Mouse (Mus musculus) ES-CJ7 (cell line): ENCODE results near the gene Mrpl10.

Experiments
- DNase-seq: peaks from one replicate; pipeline ENCODE4 v3.0.0; 2011; ENCODE audit warnings: low read depth, low spot score

The Mrpl10 gene

GRCm38 (mm10) chr11:97066656-97067360, 25.4 kb downstream of the Mrpl10 start:
- DNase-seq: peak; percentile 91

DNA sequence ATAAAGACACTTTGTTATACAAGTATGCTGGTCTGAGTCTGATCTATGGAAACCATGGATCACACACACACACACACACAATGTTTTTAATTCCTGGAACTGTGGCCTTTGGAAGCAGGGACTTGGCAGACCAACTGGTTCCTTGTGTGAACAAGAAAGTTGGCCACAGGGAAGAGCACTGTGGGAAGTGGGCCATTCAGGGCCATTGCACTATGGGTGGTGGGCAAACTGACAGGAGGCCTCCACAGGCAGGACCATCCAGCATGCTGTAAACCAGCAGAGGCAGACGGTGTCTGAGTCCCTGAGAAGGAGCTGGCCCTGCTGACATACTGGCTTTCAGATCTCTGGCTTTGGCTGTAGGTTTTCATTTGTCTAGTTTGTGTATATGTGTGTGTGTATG, 28.0 kb downstream of the Mrpl10 start:
- DNase-seq: no peak

GRCm38 (mm10) chr11:97069770-97070169, 28.4 kb downstream of the Mrpl10 start:
- no peak for DNase-seq

DNA sequence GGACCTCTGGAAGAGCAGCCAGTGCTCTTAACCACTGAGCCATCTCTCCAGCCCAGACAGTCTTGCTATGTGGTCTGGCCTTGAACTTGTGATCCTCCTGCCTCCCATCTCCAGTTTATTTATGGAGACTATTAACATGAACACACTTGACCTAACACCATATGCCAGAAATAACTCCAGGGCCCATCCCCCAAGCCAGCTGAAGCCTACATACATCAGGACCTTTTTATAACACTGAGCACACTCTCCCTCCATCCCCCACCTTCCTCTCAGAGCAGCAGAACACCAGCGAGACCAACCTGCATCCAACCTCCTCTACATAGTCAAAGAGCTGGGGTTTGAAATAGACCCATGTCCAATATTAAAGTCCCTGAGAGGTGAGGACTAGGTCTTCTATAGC, 29.8 kb downstream of the Mrpl10 start:
- no peak for DNase-seq

DNA sequence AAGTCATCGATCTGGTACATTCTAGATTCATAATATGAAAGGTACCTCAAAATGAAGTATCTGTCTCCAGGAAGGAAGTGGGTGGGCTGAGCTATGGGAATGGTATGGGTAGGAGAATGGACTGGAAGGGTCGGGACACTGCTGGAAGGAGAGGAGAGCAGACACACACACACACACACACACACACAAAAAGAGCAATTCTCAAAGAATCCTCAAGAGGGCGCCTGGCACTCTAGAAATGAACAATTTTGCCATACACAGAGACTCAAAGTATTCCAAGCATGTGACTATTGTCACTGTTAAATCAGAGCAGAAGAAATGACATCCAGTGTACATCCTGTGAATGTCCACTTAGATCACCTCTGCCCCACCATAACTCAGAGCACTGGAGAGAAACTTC, 31.2 kb downstream of the Mrpl10 start:
- DNase-seq: peak; percentile 71

DNA sequence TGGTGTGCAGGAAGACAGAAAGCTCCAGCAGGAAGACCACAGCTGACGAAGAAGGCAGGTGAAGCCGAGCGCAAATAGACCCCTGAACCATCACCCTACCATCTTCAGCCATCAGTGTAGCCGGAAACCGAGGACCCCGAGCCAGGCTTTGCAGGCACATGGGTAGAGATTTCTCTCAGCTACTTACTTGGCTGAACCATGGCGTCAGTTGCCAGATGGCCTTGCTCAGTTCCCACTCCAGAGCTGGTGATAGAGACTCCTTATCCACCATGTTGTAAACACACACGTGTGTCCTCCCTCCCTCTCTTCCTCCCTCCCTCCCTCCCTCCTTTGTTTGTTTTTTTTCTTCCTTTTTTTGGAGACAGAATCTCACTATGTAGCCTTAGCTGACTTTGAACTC, 32.9 kb downstream of the Mrpl10 start:
- no peak for DNase-seq

DNA sequence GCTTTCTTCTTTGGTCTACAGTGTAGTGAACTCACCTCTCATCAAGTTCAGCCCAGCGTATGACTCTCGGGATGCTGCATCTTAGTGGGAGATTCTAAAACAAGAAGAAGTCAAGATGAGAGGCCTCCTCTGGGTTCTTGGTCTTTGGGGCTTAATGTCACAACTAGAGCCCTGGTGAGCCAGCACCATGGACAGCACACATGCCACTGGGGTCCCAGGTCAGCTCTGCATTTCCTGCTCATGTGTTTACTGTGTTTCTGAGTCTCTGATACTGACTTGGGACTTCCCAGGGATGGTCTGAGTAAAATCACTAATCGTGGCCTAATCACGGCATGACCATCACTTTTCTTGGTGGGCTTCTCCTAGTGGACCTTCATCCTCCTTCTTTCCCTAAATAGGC, 37.4 kb downstream of the Mrpl10 start:
- DNase-seq: peak; percentile 64

- no peak for DNase-seq
Measured at GRCm38 (mm10) chr11:97080291-97080690, 38.9 kb downstream of the Mrpl10 start.

DNA sequence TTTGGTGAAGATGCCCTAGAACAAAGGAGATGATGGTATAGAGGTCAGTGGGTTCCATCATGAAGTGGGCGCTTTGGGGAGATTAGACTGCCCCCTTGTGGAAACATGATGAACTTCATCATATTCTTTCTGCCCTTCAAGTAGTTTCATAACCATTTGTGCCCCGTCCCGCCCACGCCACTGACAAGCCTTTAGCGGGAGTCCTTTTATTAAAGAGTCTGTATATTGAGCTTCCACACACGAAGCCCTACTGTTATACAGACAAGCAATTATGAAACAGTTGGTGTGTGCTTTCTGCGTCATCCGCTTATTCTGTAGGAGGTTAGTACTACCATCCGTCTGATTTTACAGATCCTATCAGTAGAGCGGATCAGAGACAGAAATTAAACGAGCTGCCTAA, 41.6 kb downstream of the Mrpl10 start:
- DNase-seq: peak; percentile 63

- DNase-seq: no peak
Measured at GRCm38 (mm10) chr11:97083401-97084140, 42.2 kb downstream of the Mrpl10 start.

GRCm38 (mm10) chr11:97084821-97085505, 43.6 kb downstream of the Mrpl10 start:
- peak; percentile 77 for DNase-seq

DNA sequence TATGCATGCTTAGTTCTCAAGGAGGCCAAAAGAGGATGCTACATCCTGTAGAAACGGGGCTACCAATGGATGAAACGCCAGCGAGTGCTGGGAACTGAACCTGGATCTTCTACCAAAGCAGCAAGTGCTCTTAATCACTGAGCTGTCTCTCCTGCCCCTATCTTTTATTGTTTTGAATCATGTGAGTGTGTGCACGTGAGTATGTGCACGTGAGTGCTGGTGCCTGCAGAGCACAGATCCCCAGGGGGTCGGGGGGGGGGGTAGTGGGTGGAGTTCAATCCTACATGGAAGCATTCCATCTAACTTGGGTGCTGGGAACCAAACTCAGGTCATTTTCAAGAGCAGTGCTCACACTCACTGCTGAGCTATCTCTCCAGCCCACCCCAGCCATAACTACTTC, 45.0 kb downstream of the Mrpl10 start:
- no peak for DNase-seq

DNA sequence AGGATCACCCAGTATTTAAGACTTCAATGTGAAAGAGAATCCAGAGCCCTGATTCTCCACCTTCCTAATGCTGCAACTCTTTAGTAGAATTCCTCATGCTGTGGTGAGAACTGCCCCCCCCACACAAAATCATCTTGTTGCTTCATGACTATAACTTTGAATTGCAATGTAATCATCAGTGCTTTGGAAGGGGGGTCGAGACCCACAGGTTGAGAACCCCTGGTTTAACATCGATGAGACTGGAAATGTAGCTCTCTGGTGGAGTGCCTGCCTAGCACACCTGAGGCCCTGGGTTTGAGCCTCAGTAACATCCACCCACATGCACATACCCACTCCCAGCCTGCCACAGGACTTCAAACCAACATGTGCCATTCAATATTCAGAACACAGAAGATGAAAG, 53.2 kb downstream of the Mrpl10 start:
- DNase-seq: no peak

- DNase-seq: no peak
Measured at GRCm38 (mm10) chr11:97098791-97099190, 57.4 kb downstream of the Mrpl10 start.
